Mouse (Mus musculus) lung, postnatal 0 days (tissue): ENCODE measurements around the gene Adamts4. TPM values are rescaled to one million over a fixed set of nuclear protein-coding genes. Genes with fewer than 3 reads are reported as not detected.

Source experiments
- ATAC-seq: fragments of 200-750 bp; cut with Nextera tagmentation; 2 replicates; pipeline ENCODE4 v1.8.0; 2017; ENCODE audit warnings: moderate library complexity
- DNase-seq: peaks from one replicate; pipeline ENCODE4 v3.0.0-alpha.2; 2016; ENCODE audit warnings: low spot score
- H3K27ac ChIP-seq: fragments of 300-500 bp; sonication (generic); 2 replicates; pipeline ENCODE4 v1.5.1; 2014; ENCODE audit warnings: antibody characterized with exemption, mild to moderate bottlenecking, low read length, mixed read lengths
- H3K27me3 ChIP-seq: fragments of 300-500 bp; sonication (generic); replicated peaks from 2 replicates; pipeline ENCODE4 v1.6.1; 2014; ENCODE audit warnings: low read length, mixed read lengths; ENCODE audit not compliant: insufficient read depth
- H3K36me3 ChIP-seq: fragments of 300-500 bp; sonication (generic); 2 replicates; pipeline ENCODE4 v1.6.1; 2014; ENCODE audit warnings: low read length, mixed read lengths; ENCODE audit not compliant: insufficient read depth
- H3K4me1 ChIP-seq: fragments of 300-500 bp; sonication (generic); 2 replicates; pipeline ENCODE4 v1.6.1; 2014; ENCODE audit warnings: antibody characterized with exemption, low read depth, low read length, mixed read lengths; ENCODE audit not compliant: insufficient read depth
- H3K4me2 ChIP-seq: fragments of 300-500 bp; sonication (generic); replicated peaks from 2 replicates; pipeline ENCODE4 v1.6.1; 2014; ENCODE audit warnings: low read depth, mild to moderate bottlenecking, low read length, moderate library complexity, mixed read lengths
- H3K4me3 ChIP-seq: fragments of 300-500 bp; sonication (generic); 2 replicates; pipeline ENCODE4 v1.5.1; 2014; ENCODE audit warnings: low read depth, low read length
- H3K9ac ChIP-seq: fragments of 300-500 bp; sonication (generic); replicated peaks from 2 replicates; pipeline ENCODE4 v1.6.1; 2014; ENCODE audit warnings: low read depth, mild to moderate bottlenecking
- H3K9me3 ChIP-seq: fragments of 300-500 bp; sonication (generic); 2 replicates; pipeline ENCODE4 v1.6.1; 2016; ENCODE audit warnings: low read length, mixed read lengths
- CTCF ChIP-seq: IDR thresholded peaks from 2 replicates; pipeline ENCODE4 v1.5.1; 2016; ENCODE audit warnings: antibody characterized with exemption, mild to moderate bottlenecking
- EP300 ChIP-seq: IDR thresholded peaks from 2 replicates; pipeline ENCODE4 v1.6.1; 2016; ENCODE audit warnings: antibody characterized with exemption, mild to moderate bottlenecking, control low read depth
- WGBS: fragments of 180-500 bp; shearing (Covaris S2); extraction: QIAGEN DNeasy Blood & Tissue Kit; methylation state at CpG from one replicate; pipeline ENCODE4 v1.1.7; 2014; 5-methylcytosine and 5-hydroxymethylcytosine counted together
- polyA plus RNA-seq: library from polyadenylated mRNA; unstranded; fragments of >200 nt; fragmentation: Nextera tagmentation; extraction: Ambion mirVana; gene quantifications from 2 replicates; pipeline ENCODE4 v1.2.1, GENCODE M21; 2015

Gene Adamts4
- polyA plus RNA-seq, 1 experiment from 2014 or later: 2.7 TPM

DNA sequence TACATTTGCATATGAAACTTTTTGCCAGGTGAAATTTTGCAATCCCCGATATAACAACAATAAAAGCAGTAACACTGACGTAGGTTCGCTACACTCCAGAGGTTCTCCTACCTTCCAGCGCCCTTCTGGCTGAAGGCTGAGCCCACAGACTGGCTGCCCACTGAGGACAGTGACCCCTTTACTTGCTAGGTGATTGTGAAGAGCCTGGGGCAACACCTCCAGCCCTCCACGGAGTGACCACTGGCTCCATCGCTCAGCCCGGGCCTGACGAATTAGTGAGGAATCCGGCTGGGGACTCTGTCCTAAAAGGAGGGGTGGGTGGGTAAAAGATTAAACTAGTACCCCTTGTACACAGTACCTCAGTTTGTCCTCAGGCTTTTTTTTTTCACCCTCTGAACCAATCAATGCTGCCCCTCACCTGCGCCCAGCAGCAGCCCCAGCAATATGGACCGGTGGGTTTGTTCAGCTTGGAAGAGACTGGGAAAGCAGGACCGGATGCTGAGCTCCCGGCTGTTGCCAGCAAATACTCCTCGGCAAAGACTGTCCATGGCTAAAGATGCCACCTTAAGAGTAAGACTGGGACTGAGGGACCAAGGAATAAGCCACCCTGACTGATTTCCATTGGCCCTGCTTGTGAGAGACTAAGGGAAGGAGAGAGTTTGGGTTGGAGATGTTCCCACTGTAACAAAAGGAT, 28.9 kb downstream of the Adamts4 start:
- DNase-seq (no peak), ATAC-seq (no peak)
- H3K36me3 ChIP-seq: peaks cover 29% of the 10 kb centered on the region; the same call in 1 of the 2 replicates
- H3K9ac ChIP-seq: no peak overlapping the region
- TF ChIP-seq CTCF (no peak), EP300 (no peak)
- no peaks in the 10 kb centered on the region for H3K27me3 ChIP-seq
- WGBS: 84% methylated on average over 14 of the region's 14 CpGs
- H3K4me2 ChIP-seq: no peak overlapping the region
- no peak overlapping the region for H3K27ac ChIP-seq
- H3K9me3 ChIP-seq: no peaks in the 10 kb centered on the region
- peaks cover 12% of the 10 kb centered on the region; the same call in 1 of the 2 replicates for H3K4me1 ChIP-seq
- H3K4me3 ChIP-seq: no peak overlapping the region

DNA sequence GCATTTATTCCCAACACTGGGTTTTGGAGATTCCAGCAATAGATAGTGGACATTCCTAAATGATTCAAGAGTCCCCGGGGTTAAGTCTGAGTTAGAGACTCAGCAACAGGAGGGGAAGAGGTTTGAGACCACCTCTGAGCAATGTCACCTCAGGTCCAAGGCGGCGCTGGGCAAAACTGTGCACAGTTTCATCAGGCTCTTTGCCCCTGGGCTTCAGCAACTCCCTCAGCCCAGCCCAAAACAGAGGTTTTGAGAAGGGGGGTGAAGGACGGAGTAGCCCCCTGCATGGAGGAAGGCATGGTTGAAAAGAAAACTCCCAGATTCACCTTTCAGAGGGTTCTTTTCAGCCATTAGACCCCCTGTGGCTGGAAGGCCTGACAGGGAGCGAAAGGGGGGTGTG, 29.5 kb downstream of the Adamts4 start:
- Histone ChIP-seq H3K4me2 (peak overlapping the region; percentile 80; the same call in 1 of the 2 replicates), H3K4me1 (peaks cover 12% of the 10 kb centered on the region; the same call in 1 of the 2 replicates), H3K27me3 (no peaks in the 10 kb centered on the region), H3K9ac (0 out of 2 replicates have a peak overlapping the region, but pooled peaks have one; percentile 50), H3K4me3 (no peak overlapping the region), H3K36me3 (peaks cover 26% of the 10 kb centered on the region; the same call in 1 of the 2 replicates), H3K9me3 (no peaks in the 10 kb centered on the region), H3K27ac (no peak overlapping the region)
- WGBS: 63% methylated on average over 5 of the region's 5 CpGs
- TF ChIP-seq CTCF (no peak), EP300 (no peak)
- no peak for DNase-seq
- ATAC-seq: no peak

DNA sequence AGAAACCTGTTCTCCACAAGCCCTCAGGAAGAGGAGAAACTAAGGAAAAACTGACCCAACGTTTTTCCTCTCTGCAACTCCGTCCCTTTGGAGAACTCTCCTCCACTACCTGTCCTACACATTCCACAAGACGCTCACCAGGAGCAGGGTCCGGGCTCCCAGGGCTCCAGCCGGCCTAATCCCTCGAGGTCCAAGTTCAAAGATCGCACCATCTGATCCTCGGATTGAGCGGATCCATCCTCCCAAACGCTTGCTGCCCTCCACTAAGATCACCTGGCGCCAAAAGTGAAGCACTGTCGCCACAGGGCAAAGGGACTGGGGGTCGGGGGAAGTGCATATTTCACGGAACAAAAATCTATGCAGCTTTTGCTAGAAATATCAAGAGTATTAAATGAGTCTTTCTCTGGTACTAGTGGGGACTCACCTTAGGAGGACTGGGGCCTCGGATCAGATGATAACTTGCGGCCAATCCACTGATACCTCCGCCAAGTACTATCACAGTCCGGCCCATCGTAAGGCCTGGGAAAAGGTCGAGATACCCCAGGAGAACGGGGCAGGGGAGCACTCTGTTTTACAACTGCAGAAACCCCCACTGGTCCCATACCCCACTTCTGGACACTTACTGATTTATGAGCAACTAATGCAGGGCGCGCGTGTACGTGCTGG, 30.2 kb downstream of the Adamts4 start:
- no peak for DNase-seq
- no peaks in the 10 kb centered on the region for H3K9me3 ChIP-seq
- peak; percentile 2; the same call in 1 of the 2 replicates for ATAC-seq
- H3K4me3 ChIP-seq: peak overlapping the region; percentile 57
- TF ChIP-seq EP300 (no peak), CTCF (no peak)
- peak overlapping the region; percentile 60 for H3K27ac ChIP-seq
- H3K36me3 ChIP-seq: peaks cover 22% of the 10 kb centered on the region; the same call in 1 of the 2 replicates
- peaks cover 12% of the 10 kb centered on the region; the same call in 1 of the 2 replicates for H3K4me1 ChIP-seq
- H3K27me3 ChIP-seq: no peaks in the 10 kb centered on the region
- under 1% methylated on average over 25 of the region's 25 CpGs for WGBS
- peak overlapping the region; percentile 50 for H3K9ac ChIP-seq
- peak overlapping the region; percentile 80 for H3K4me2 ChIP-seq

DNA sequence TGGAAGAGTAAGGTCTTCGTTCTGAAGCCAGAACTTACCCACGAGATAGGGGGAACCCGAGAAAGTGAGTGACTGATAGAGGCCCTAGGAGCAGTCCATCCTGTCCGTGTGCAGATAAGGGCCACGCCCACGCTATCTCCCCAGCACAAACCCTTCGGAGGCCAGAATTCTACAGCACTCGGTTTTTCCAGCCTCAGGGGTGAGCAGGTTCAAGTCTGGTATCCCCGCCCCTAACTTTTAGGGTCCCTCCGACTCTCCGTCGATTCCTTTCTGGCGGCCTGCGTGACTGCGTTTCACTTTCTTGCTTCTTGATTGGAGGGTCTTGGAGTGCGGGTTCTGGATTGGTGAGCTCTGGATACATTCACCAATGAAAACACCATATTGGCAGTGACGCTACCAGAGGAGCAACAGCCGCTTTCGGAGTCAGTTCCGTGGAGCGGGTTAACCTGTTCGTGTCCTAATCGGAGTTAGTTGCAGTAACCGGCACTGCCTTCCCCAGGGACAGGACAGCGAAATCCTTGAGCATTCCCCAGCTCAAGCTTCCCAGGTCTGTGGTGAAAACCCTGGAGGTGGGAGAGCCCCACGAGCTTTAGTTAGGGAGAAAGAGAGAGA, 30.8 kb downstream of the Adamts4 start, which contains the start of gene Ppox:
Gene Ppox, minus strand, starts transcription at position 271 of the 612 bp plus-strand sequence.
- Histone ChIP-seq H3K4me2 (peak within 1 kb of the TSS; percentile 80), H3K4me3 (peak within 1 kb of the TSS; percentile 57), H3K27me3 (no peaks in the 10 kb centered on the region), H3K4me1 (peaks cover 12% of the 10 kb centered on the region; the same call in 1 of the 2 replicates), H3K27ac (peak within 1 kb of the TSS; percentile 92), H3K9ac (peak within 1 kb of the TSS; percentile 57), H3K9me3 (no peaks in the 10 kb centered on the region), H3K36me3 (peaks cover 18% of the 10 kb centered on the region; the same call in 1 of the 2 replicates)
- ATAC-seq: peak; percentile 98
- peak; percentile 99 for DNase-seq
- WGBS: under 1% methylated on average over 26 of the region's 26 CpGs
- TF ChIP-seq CTCF: no peak
- TF ChIP-seq EP300: no peak; the same call in 1 of the 2 replicates

DNA sequence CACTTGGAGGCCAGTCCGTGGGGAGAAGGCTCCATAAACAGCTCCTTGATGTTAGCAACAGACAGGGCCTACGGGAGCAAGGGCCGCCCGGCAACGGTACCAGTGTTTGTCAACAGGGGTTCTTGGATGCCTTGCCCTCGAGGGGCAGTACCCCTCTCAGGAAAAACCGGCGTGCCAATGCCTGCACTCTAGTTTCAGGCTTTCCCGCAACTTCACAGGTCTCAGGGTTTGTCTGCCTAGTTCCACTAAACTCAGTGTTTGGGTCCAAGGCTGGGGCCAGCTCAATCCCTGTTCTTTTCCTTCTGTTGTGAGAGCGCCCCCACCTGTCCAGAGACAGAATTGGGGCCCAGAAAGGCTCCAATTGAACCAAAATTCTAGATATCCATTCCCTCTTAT, 31.3 kb downstream of the Adamts4 start:
- TF ChIP-seq CTCF (peak; percentile 86), EP300 (no peak; the same call in 1 of the 2 replicates)
- Histone ChIP-seq H3K4me2 (peak overlapping the region; percentile 74), H3K9ac (peak overlapping the region; percentile 57), H3K9me3 (no peaks in the 10 kb centered on the region), H3K27me3 (no peaks in the 10 kb centered on the region), H3K4me3 (peak overlapping the region; percentile 57), H3K36me3 (peaks cover 13% of the 10 kb centered on the region; the same call in 1 of the 2 replicates), H3K4me1 (peaks cover 12% of the 10 kb centered on the region; the same call in 1 of the 2 replicates), H3K27ac (peak overlapping the region; percentile 92)
- WGBS: 3% methylated on average over 9 of the region's 10 CpGs
- ATAC-seq (peak; percentile 76), DNase-seq (peak; percentile 91)
